Mouse (Mus musculus) hindbrain, embryonic 12.5 days (tissue): ENCODE results near the gene Slc10a4. TPM values are rescaled to one million over a fixed set of nuclear protein-coding genes. Genes with fewer than 3 reads are reported as not detected.

Experiments
- ATAC-seq: fragments of 200-750 bp; cut with Nextera tagmentation; 2 replicates; pipeline ENCODE4 v1.8.0; 2017; ENCODE audit warnings: moderate TSS enrichment; ENCODE audit not compliant: low FRiP score
- H3K27ac ChIP-seq: fragments of 300-500 bp; sonication (generic); 2 replicates; pipeline ENCODE4 v1.5.1; 2016; ENCODE audit warnings: mild to moderate bottlenecking
- H3K27me3 ChIP-seq: fragments of 300-500 bp; sonication (generic); 2 replicates; pipeline ENCODE4 v1.6.1; 2016; ENCODE audit warnings: mild to moderate bottlenecking
- H3K36me3 ChIP-seq: fragments of 300-500 bp; sonication (generic); 2 replicates; pipeline ENCODE4 v1.6.1; 2016; ENCODE audit warnings: mild to moderate bottlenecking
- H3K4me1 ChIP-seq: fragments of 300-500 bp; sonication (generic); 2 replicates; pipeline ENCODE4 v1.6.1; 2016
- H3K4me2 ChIP-seq: fragments of 300-500 bp; sonication (generic); replicated peaks from 2 replicates; pipeline ENCODE4 v1.6.1; 2016; ENCODE audit warnings: mild to moderate bottlenecking
- H3K4me3 ChIP-seq: fragments of 300-500 bp; sonication (generic); 2 replicates; pipeline ENCODE4 v1.5.1; 2016; ENCODE audit warnings: mild to moderate bottlenecking
- H3K9ac ChIP-seq: fragments of 300-500 bp; sonication (generic); 2 replicates; pipeline ENCODE4 v1.6.1; 2016; ENCODE audit warnings: mild to moderate bottlenecking, moderate library complexity
- H3K9me3 ChIP-seq: fragments of 300-500 bp; sonication (generic); replicated peaks from 2 replicates; pipeline ENCODE4 v1.6.1; 2016; ENCODE audit warnings: mild to moderate bottlenecking
- WGBS: fragments of 180-500 bp; shearing (Covaris S2); methylation state at CpG from one replicate; pipeline ENCODE4 v1.1.7; 2016; 5-methylcytosine and 5-hydroxymethylcytosine counted together
- polyA plus RNA-seq: library from polyadenylated mRNA; unstranded; fragments of >200 nt; fragmentation: Nextera tagmentation; extraction: Ambion mirVana; gene quantifications from 2 replicates; pipeline ENCODE4 v1.2.1, GENCODE M21; 2016

Gene Slc10a4
- polyA plus RNA-seq, 1 experiment from 2014 or later, result 24.8 TPM

- H3K27me3 ChIP-seq, result no peaks in the 10 kb centered on the region
- no peaks in the 10 kb centered on the region for H3K9me3 ChIP-seq
- H3K36me3 ChIP-seq, result peaks cover 76% of the 10 kb centered on the region
- no peak overlapping the region for H3K9ac ChIP-seq
- H3K4me1 ChIP-seq, result no peaks in the 10 kb centered on the region
- H3K4me2 ChIP-seq, result no peak overlapping the region
- 89% methylated on average over 13 of the region's 13 CpGs for WGBS
- H3K27ac ChIP-seq, result no peak overlapping the region
- ATAC-seq, result no peak
- H3K4me3 ChIP-seq, result no peak overlapping the region
Observed at GRCm38 (mm10) chr5:73028646-73029045, 22.0 kb downstream of the Slc10a4 start.

DNA sequence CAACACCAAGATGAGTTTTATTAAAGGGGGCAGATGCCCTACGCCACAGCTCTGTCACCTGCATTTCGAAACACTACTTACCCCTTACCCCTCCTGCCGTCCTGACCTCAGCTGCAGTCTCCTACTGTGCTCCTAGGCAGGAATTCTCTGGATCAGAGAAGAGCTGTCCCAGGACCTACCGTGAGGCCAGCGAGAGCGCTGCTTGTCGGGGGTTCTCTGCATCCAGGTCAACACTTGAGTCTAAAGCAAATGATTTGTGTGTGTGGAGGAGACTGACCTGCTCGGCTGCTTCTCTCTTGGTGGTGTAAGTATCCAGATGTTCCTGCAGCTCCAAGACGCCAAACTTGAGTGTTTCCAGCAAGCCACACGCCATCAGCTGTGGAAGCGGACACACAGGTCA, 25.8 kb downstream of the Slc10a4 start:
- WGBS, result 80% methylated on average over 11 of the region's 11 CpGs
- Histone ChIP-seq H3K27me3 (no peaks in the 10 kb centered on the region), H3K4me3 (no peak overlapping the region), H3K27ac (no peak overlapping the region), H3K9me3 (no peaks in the 10 kb centered on the region), H3K4me1 (no peaks in the 10 kb centered on the region), H3K4me2 (no peak overlapping the region), H3K9ac (no peak overlapping the region), H3K36me3 (peaks cover 67% of the 10 kb centered on the region)
- ATAC-seq, result no peak

- WGBS, result 98% methylated on average over 2 of the region's 2 CpGs
- ATAC-seq, result no peak
Observed at GRCm38 (mm10) chr5:73044055-73044454, 37.4 kb downstream of the Slc10a4 start.

DNA sequence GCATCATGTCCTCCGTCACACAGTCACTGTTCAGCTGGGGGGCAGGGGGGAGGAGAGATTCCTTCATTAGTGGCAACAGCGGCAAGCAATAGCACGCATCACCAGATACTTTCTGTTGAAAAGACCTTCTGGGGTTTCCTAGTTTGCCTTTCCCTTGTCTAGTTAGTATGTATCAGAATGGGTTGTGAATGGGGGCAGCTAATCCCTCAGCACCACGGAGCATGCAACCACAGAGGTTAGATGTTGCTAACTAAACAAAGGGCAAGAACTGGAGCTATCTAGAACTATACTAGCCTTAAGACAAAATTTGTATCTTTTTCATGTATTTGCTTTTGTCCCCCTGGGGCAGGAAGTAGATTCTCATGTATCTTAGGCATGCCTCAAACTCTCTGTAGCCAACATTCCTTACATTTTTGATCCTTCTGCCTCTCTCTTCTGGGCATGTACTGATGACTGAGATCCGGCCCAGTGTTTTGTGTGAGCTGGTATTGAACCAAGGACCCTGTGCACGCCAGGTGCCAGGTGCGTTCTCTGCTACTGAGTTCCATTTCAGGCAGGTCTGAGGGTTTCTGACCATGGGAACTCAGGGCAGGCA, 41.1 kb downstream of the Slc10a4 start:
- no peaks in the 10 kb centered on the region for H3K9me3 ChIP-seq
- H3K9ac ChIP-seq, result no peak overlapping the region
- WGBS, result 79% methylated on average over 7 of the region's 7 CpGs
- ATAC-seq, result no peak
- H3K4me2 ChIP-seq, result no peak overlapping the region
- H3K36me3 ChIP-seq, result peaks cover 74% of the 10 kb centered on the region
- no peaks in the 10 kb centered on the region for H3K4me1 ChIP-seq
- H3K4me3 ChIP-seq, result no peak overlapping the region
- no peak overlapping the region for H3K27ac ChIP-seq
- no peaks in the 10 kb centered on the region for H3K27me3 ChIP-seq

More at GRCm38 (mm10) chr5:73044055-73044454, 37.4 kb downstream of the Slc10a4 start:
- no peak overlapping the region for H3K9ac ChIP-seq
- H3K27me3 ChIP-seq, result no peaks in the 10 kb centered on the region
- H3K36me3 ChIP-seq, result peaks cover 55% of the 10 kb centered on the region
- no peaks in the 10 kb centered on the region for H3K4me1 ChIP-seq
- no peaks in the 10 kb centered on the region for H3K9me3 ChIP-seq
- H3K4me2 ChIP-seq, result no peak overlapping the region
- no peak overlapping the region for H3K27ac ChIP-seq
- no peak overlapping the region for H3K4me3 ChIP-seq

GRCm38 (mm10) chr5:73053933-73054332, 47.2 kb downstream of the Slc10a4 start:
- Histone ChIP-seq H3K4me3 (no peak overlapping the region), H3K4me1 (no peaks in the 10 kb centered on the region), H3K27ac (no peak overlapping the region), H3K4me2 (no peak overlapping the region), H3K9ac (no peak overlapping the region), H3K9me3 (no peaks in the 10 kb centered on the region), H3K36me3 (peaks cover 72% of the 10 kb centered on the region), H3K27me3 (no peaks in the 10 kb centered on the region)
- ATAC-seq, result no peak
- 96% methylated on average over 8 of the region's 8 CpGs for WGBS

DNA sequence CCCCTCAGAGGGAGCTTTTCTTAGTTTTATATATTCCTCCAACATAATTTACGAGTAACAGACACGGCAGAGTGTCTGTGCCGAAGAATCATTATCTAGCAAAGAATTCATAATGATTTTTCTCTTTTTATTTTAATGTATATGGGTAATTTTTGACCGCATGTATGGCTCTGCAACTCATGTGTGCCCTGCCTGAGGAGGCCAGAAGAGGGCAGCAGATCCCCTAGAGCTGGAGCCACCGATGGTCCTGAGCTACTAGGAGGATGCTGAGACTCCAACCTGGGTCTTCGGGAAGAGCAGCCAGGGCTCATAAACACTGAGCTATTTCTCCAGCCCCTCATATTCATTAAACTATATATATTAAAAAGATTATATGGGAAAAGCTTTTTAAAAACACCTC, 49.8 kb downstream of the Slc10a4 start:
- ATAC-seq, result no peak
- no peak overlapping the region for H3K4me3 ChIP-seq
- H3K9me3 ChIP-seq, result no peaks in the 10 kb centered on the region
- H3K4me2 ChIP-seq, result no peak overlapping the region
- peaks cover 61% of the 10 kb centered on the region for H3K36me3 ChIP-seq
- WGBS, result 87% methylated on average over 6 of the region's 6 CpGs
- no peak overlapping the region for H3K9ac ChIP-seq
- H3K27me3 ChIP-seq, result no peaks in the 10 kb centered on the region
- no peak overlapping the region for H3K27ac ChIP-seq
- no peaks in the 10 kb centered on the region for H3K4me1 ChIP-seq

- peaks cover 61% of the 10 kb centered on the region for H3K36me3 ChIP-seq
- no peak for ATAC-seq
- 96% methylated on average over 5 of the region's 5 CpGs for WGBS
- H3K9me3 ChIP-seq, result no peaks in the 10 kb centered on the region
- no peak overlapping the region for H3K27ac ChIP-seq
- 0 out of 2 replicates have a peak, but pooled peaks cover 2% of the 10 kb centered on the region for H3K4me1 ChIP-seq
- no peak overlapping the region for H3K4me3 ChIP-seq
- no peak overlapping the region for H3K4me2 ChIP-seq
- H3K9ac ChIP-seq, result no peak overlapping the region
- H3K27me3 ChIP-seq, result no peaks in the 10 kb centered on the region
Observed at GRCm38 (mm10) chr5:73056937-73057336, 50.3 kb downstream of the Slc10a4 start.

- ATAC-seq, result peak; percentile 35; the same call in 1 of the 2 replicates
- H3K27me3 ChIP-seq, result no peaks in the 10 kb centered on the region
- H3K9ac ChIP-seq, result no peak overlapping the region; the same call in 1 of the 2 replicates
- WGBS, result 61% methylated on average over 11 of the region's 11 CpGs
- H3K4me1 ChIP-seq, result peaks cover 6% of the 10 kb centered on the region; the same call in 1 of the 2 replicates
- H3K4me3 ChIP-seq, result no peak overlapping the region
- no peak overlapping the region for H3K4me2 ChIP-seq
- H3K27ac ChIP-seq, result 0 out of 2 replicates have a peak overlapping the region, but pooled peaks have one; percentile 23
- H3K9me3 ChIP-seq, result no peaks in the 10 kb centered on the region
- H3K36me3 ChIP-seq, result peaks cover 48% of the 10 kb centered on the region
Observed at GRCm38 (mm10) chr5:73061506-73062155, 54.9 kb downstream of the Slc10a4 start.

Other genes starting within 250 kb of the Slc10a4 start
- 6.5 and 7.8 TPM in 2 replicates for gene Tec, start 138.4 kb upstream of the Slc10a4 start, polyA plus RNA-seq
- gene Slain2, start 92.6 kb upstream of the Slc10a4 start, polyA plus RNA-seq, result 27.7 and 30.9 TPM in 2 replicates
- gene Gm10135, start 32.2 kb upstream of the Slc10a4 start, polyA plus RNA-seq, result not detected in 2 replicates
- gene Fryl, start 249.7 kb downstream of the Slc10a4 start, polyA plus RNA-seq, result 47.4 and 47.9 TPM in 2 replicates